8 mouse cellular contexts compared by ENCODE assay signal in genomic region chr16:32516006-32516962, GRCm38 (mm10). TPM values are rescaled to one million over a fixed set of nuclear protein-coding genes. Genes with fewer than 3 reads are reported as not detected.
DNase-seq lines count a peak whose midpoint lies in the region; ATAC-seq and TF ChIP-seq lines count a peak whose summit lies in the region.

No protein-coding gene starts in this region.

- H3K4me3 ChIP-seq in spleen, adult 2 months (ENCODE audit: extremely low read depth, insufficient read depth, insufficient read length), result peak overlapping the region; percentile 8; the same call in 1 of the 2 replicates
- H3K4me3 ChIP-seq in embryonic facial prominence, embryonic 14.5 days (ENCODE audit: low read depth, low read length), result peak overlapping the region; percentile 24

- peaks cover 6% of the 10 kb centered on the region; the same call in 1 of the 2 replicates for H3K4me1 ChIP-seq in spleen, adult 2 months (ENCODE audit: control insufficient read depth, insufficient read depth, insufficient read length)
- H3K4me1 ChIP-seq in embryonic facial prominence, embryonic 14.5 days (ENCODE audit: control insufficient read depth, insufficient read depth, low read length), result peaks cover 14% of the 10 kb centered on the region

- no peak for DNase-seq in spleen, adult 2 months (ENCODE audit: low read depth in 1 of 2, low spot score in 2 of 2)
- no peak for DNase-seq in spleen, adult 18-20 months
- peak; percentile 84 for DNase-seq in embryonic facial prominence, embryonic 14.5 days (ENCODE audit: low spot score)
- DNase-seq in liver, result peak; percentile 87
- DNase-seq in retina, postnatal 7 days (ENCODE audit: low read depth, low spot score), result peak; percentile 56
- DNase-seq in gastrocnemius, postnatal 25 days, result no peak
- DNase-seq in urinary bladder, adult 18-20 months (ENCODE audit: low spot score in 2 of 2), result no peak

- H3K9ac ChIP-seq in embryonic facial prominence, embryonic 14.5 days (ENCODE audit: low read depth, low read length), result peak overlapping the region; percentile 61

- no peak for TF ChIP-seq POLR2A in spleen, adult 2 months (IDR thresholded peaks at IDR 0.05; ENCODE audit: low read depth, low read length)

- H3K36me3 ChIP-seq in spleen, adult 2 months (ENCODE audit: control insufficient read depth, insufficient read depth, low read length), result no peaks in the 10 kb centered on the region
- no peaks in the 10 kb centered on the region for H3K36me3 ChIP-seq in embryonic facial prominence, embryonic 14.5 days (ENCODE audit: control insufficient read depth, insufficient read depth, low read length)

- no peaks in the 10 kb centered on the region for H3K9me3 ChIP-seq in embryonic facial prominence, embryonic 14.5 days (ENCODE audit: control insufficient read depth, low read length)

- no peak for TF ChIP-seq CTCF in spleen, adult 2 months (IDR thresholded peaks at IDR 0.05; ENCODE audit: extremely low read depth, insufficient read depth, insufficient read length, insufficient replicate concordance)

- H3K27me3 ChIP-seq in spleen, adult 2 months (ENCODE audit: control insufficient read depth, insufficient read depth, low read length), result no peaks in the 10 kb centered on the region
- H3K27me3 ChIP-seq in embryonic facial prominence, embryonic 14.5 days (replicated peaks; ENCODE audit: control insufficient read depth, insufficient read depth, low read length), result no peaks in the 10 kb centered on the region

- H3K4me2 ChIP-seq in embryonic facial prominence, embryonic 14.5 days (ENCODE audit: low read depth, low read length), result peak overlapping the region; percentile 55

- ATAC-seq in embryonic facial prominence, embryonic 14.5 days (ENCODE audit: low read depth), result peak; percentile 89
- ATAC-seq in inflammation-experienced regulatory T-cells, adult 6 months, result peak; percentile 68

- WGBS in spleen, adult 2 months, result 14% methylated on average over 21 of the region's 21 CpGs
- 13% methylated on average over 20 of the region's 21 CpGs for WGBS in embryonic facial prominence, embryonic 14.5 days

- no peak overlapping the region for H3K27ac ChIP-seq in spleen, adult 2 months (ENCODE audit: insufficient read depth, low read length)
- peak overlapping the region; percentile 95 for H3K27ac ChIP-seq in embryonic facial prominence, embryonic 14.5 days (replicated peaks; ENCODE audit: low read depth, low read length)

RNA-seq across cellular contexts. Expression of gene Zdhhc19, which starts 20.2 kb away (rescaled TPM):
- not detected in 2 replicates for polyA plus RNA-seq in spleen, adult 2 months (2012; rRNA removed)
- not detected in 2 replicates for polyA plus RNA-seq in embryonic facial prominence, embryonic 14.5 days (2014; fragmentation: Nextera tagmentation; extraction: Ambion mirVana)
- polyA plus RNA-seq in inflammation-experienced regulatory T-cells, adult 6 months (2017; shearing (Covaris generic)), result under 1 TPM in 1 of 3 experiments, not detected in 2; 0.32 TPM
- not detected for total RNA-seq in gastrocnemius, postnatal 25 days (2021)

RNA-seq across cellular contexts. Expression of gene Slc51a, which starts 28.6 kb away (rescaled TPM):
- polyA plus RNA-seq in spleen, adult 2 months (2012; rRNA removed), result not detected in 2 replicates
- 0.29 TPM in 2 replicates for polyA plus RNA-seq in embryonic facial prominence, embryonic 14.5 days (2014; fragmentation: Nextera tagmentation; extraction: Ambion mirVana)
- polyA plus RNA-seq in inflammation-experienced regulatory T-cells, adult 6 months (2017; shearing (Covaris generic)), result not detected
- total RNA-seq in gastrocnemius, postnatal 25 days (2021), result not detected

Comparison
In these comparisons a context has a peak if more than half of its experiments do, and no peak if none do; other contexts are left out.
1. DNase-seq: peak in embryonic facial prominence, embryonic 14.5 days (single experiment), liver (single experiment) and retina, postnatal 7 days (single experiment); none in spleen, adult 2 months (0 of 2), spleen, adult 18-20 months (0 of 2), gastrocnemius, postnatal 25 days (single experiment) and urinary bladder, adult 18-20 months (0 of 2).